Mouse (Mus musculus) E14TG2a.4 (cell line): ENCODE measurements around the gene Phf7.

Source experiments
- CTCF ChIP-seq: conservative IDR thresholded peaks from 2 replicates; pipeline ENCODE4 v1.5.1; 2014; ENCODE audit warnings: low read length
- NANOG ChIP-seq: IDR thresholded peaks from 2 replicates; pipeline ENCODE4 v1.6.1; 2014; ENCODE audit warnings: borderline replicate concordance, low read length, mixed read lengths
- POU5F1 ChIP-seq: IDR thresholded peaks from 2 replicates; pipeline ENCODE4 v1.6.1; 2014; ENCODE audit warnings: low read length, borderline replicate concordance

DNA sequence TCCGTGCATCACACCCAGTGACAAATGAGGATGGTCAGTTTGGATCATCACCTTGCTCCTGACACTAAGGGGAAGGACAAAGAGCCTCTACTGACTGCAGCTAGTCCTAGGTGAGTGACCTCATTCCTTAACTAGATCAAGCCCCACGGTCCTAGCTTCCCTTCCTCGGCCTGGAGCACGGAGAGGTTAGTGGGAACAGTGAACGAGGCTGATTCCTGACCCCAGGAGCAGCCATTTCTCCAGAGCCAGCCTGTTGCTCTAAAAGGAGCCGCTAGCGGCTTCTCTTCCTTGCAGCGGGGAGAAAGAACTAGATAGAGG lies 45.9 kb downstream of the Phf7 start:
- TF ChIP-seq CTCF (no peak), POU5F1 (no peak), NANOG (no peak)
